Mouse (Mus musculus) stomach, postnatal 0 days (tissue): ENCODE measurements around the gene Btnl6.

Source experiments
- CTCF ChIP-seq: IDR thresholded peaks from 2 replicates; pipeline ENCODE4 v1.5.1; 2016; ENCODE audit warnings: antibody characterized with exemption, low read depth, mild to moderate bottlenecking, moderate library complexity
- EP300 ChIP-seq: optimal IDR thresholded peaks from 2 replicates; pipeline ENCODE3; 2016; ENCODE audit warnings: antibody characterized with exemption

- TF ChIP-seq EP300 (no peak), CTCF (no peak; the same call in 1 of the 2 replicates)
Measured at GRCm38 (mm10) chr17:34564003-34564421, 46.9 kb upstream of the Btnl6 start, which contains the start of gene Notch4.
